Mouse (Mus musculus) ES-E14 (cell line): Measurements from ENCODE around the gene H2-Eb1.

Experiments
- HCFC1 ChIP-seq: IDR thresholded peaks from 2 replicates; pipeline ENCODE4 v1.6.1; 2012; ENCODE audit warnings: low read length, inconsistent platforms, borderline replicate concordance; ENCODE audit not compliant: insufficient read depth
- MAFK ChIP-seq: IDR thresholded peaks from 2 replicates; pipeline ENCODE4 v1.6.1; 2014; ENCODE audit warnings: mild to moderate bottlenecking, low read depth, low read length, inconsistent platforms; ENCODE audit not compliant: insufficient read depth
- ZC3H11A ChIP-seq: IDR thresholded peaks from 2 replicates; pipeline ENCODE4 v1.6.1; 2012; ENCODE audit warnings: low read depth, mild to moderate bottlenecking, inconsistent platforms, low read length, borderline replicate concordance
- ZNF384 ChIP-seq: IDR thresholded peaks from 2 replicates; pipeline ENCODE4 v1.6.1; 2012; ENCODE audit warnings: low read depth, low read length, inconsistent platforms

DNA sequence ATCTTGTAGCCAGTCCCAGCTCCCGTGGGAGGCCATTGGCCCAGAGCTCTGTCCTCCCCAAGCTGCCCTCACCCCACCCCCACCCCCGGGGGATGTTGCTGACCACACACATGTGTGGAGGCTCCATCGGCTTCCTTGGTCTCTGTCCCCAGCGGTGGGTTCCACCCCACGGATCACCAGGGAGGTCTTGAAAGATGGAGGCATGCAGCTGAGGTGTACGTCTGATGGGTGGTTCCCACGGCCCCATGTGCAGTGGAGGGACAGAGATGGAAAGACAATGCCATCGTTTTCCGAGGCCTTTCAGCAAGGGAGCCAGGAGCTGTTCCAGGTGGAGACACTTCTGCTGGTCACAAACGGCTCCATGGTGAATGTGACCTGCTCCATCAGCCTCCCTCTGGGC, 59.4 kb downstream of the H2-Eb1 start:
- TF ChIP-seq HCFC1 (no peak), ZNF384 (no peak), MAFK (no peak), ZC3H11A (no peak)
